Mouse (Mus musculus) embryonic facial prominence, embryonic 14.5 days (tissue): Measurements from ENCODE around the gene Tent4b. TPM values are rescaled to one million over a fixed set of nuclear protein-coding genes. Genes with fewer than 3 reads are reported as not detected.

Experiments
- ATAC-seq: fragments of 200-750 bp; cut with Nextera tagmentation; 2 replicates; pipeline ENCODE4 v1.8.0; 2017; ENCODE audit warnings: low read depth, moderate number of reproducible peaks, moderate TSS enrichment
- DNase-seq: peaks from one replicate; pipeline ENCODE4 v3.0.0-alpha.2; 2015; ENCODE audit warnings: low spot score
- H3K27ac ChIP-seq: fragments of 300-500 bp; sonication (generic); replicated peaks from 2 replicates; pipeline ENCODE4 v1.5.1; 2014; ENCODE audit warnings: low read depth, mild to moderate bottlenecking, low read length, moderate library complexity
- H3K27me3 ChIP-seq: fragments of 300-500 bp; sonication (generic); replicated peaks from 2 replicates; pipeline ENCODE4 v1.6.1; 2014; ENCODE audit warnings: low read length; ENCODE audit not compliant: control insufficient read depth, insufficient read depth
- H3K36me3 ChIP-seq: fragments of 300-500 bp; sonication (generic); 2 replicates; pipeline ENCODE4 v1.6.1; 2014; ENCODE audit warnings: low read length, mixed read lengths; ENCODE audit not compliant: control insufficient read depth, insufficient read depth
- H3K4me1 ChIP-seq: fragments of 300-500 bp; sonication (generic); 2 replicates; pipeline ENCODE4 v1.6.1; 2014; ENCODE audit warnings: antibody characterized with exemption, low read length; ENCODE audit not compliant: control insufficient read depth, insufficient read depth
- H3K4me2 ChIP-seq: fragments of 300-500 bp; sonication (generic); 2 replicates; pipeline ENCODE4 v1.6.1; 2014; ENCODE audit warnings: low read depth, mild to moderate bottlenecking, low read length, moderate library complexity, mixed read lengths
- H3K4me3 ChIP-seq: fragments of 300-500 bp; sonication (generic); 2 replicates; pipeline ENCODE4 v1.5.1; 2014; ENCODE audit warnings: low read depth, mild to moderate bottlenecking, low read length
- H3K9ac ChIP-seq: fragments of 300-500 bp; sonication (generic); 2 replicates; pipeline ENCODE4 v1.6.1; 2014; ENCODE audit warnings: low read depth, mild to moderate bottlenecking, low read length, moderate library complexity, mixed read lengths
- H3K9me3 ChIP-seq: fragments of 300-500 bp; sonication (generic); 2 replicates; pipeline ENCODE4 v1.6.1; 2016; ENCODE audit warnings: low read length; ENCODE audit not compliant: control insufficient read depth
- WGBS: fragments of 180-500 bp; shearing (Covaris S2); extraction: QIAGEN DNeasy Blood & Tissue Kit; methylation state at CpG from one replicate; pipeline ENCODE4 v1.1.7; 2014; 5-methylcytosine and 5-hydroxymethylcytosine counted together
- polyA plus RNA-seq: library from polyadenylated mRNA; unstranded; fragments of >200 nt; fragmentation: Nextera tagmentation; extraction: Ambion mirVana; gene quantifications from 2 replicates; pipeline ENCODE4 v1.2.1, GENCODE M21; 2014

The Tent4b gene
- polyA plus RNA-seq, 1 experiment from 2014 or later = 10.0 TPM

DNA sequence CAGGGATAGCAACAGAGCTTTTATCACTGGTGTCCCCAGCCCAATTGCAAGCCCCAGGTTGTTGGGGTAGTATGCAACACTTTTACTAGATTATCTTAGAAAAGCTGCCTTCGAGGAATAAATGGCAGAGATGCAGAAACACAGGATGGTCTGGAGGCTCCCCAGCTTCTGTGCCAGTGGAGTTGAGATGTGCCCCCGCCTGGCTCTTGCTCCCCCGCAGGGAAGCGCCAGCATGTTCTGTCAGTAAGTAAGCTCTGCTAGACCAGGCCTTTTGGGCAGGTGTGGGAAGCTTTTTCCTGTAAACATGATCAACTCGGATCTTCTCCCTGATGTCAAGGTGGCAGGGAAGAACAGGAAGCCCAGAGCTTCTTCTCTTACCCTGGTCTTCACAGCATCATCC lies 40.3 kb downstream of the Tent4b start:
- H3K4me3 ChIP-seq = no peak overlapping the region
- no peak overlapping the region for H3K9ac ChIP-seq
- H3K36me3 ChIP-seq = 0 out of 2 replicates have a peak, but pooled peaks cover 7% of the 10 kb centered on the region
- no peaks in the 10 kb centered on the region for H3K9me3 ChIP-seq
- H3K27me3 ChIP-seq = no peaks in the 10 kb centered on the region
- no peak for ATAC-seq
- no peaks in the 10 kb centered on the region; the same call in 1 of the 2 replicates for H3K4me1 ChIP-seq
- DNase-seq = no peak
- no peak overlapping the region for H3K27ac ChIP-seq
- WGBS = 84% methylated on average over 5 of the region's 5 CpGs
- no peak overlapping the region for H3K4me2 ChIP-seq

DNA sequence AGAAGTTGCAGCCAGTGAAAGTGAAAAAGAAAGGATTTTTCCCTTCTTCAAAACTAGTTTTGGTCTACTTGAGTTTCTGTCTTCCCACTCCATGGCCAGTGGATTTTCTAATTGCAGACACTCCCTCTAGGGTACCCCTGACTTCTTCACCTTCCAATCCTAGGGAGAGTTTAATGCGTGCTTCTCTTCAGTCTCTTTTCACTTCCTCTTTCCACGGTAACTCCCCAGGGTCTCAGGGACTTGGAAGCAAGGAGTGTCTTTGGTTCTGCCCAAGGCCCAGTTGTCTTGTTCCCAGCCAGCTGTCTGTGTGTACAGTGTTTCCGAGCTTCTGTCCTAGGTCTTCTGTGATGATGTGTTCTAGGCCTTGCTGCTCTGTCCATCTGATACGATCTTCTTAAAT lies 42.9 kb downstream of the Tent4b start:
- H3K9me3 ChIP-seq = no peaks in the 10 kb centered on the region
- H3K27ac ChIP-seq = no peak overlapping the region
- no peaks in the 10 kb centered on the region; the same call in 1 of the 2 replicates for H3K4me1 ChIP-seq
- ATAC-seq (no peak), DNase-seq (no peak)
- WGBS = 70% methylated on average over 4 of the region's 4 CpGs
- H3K27me3 ChIP-seq = no peaks in the 10 kb centered on the region
- H3K4me2 ChIP-seq = no peak overlapping the region
- no peak overlapping the region for H3K4me3 ChIP-seq
- H3K9ac ChIP-seq = no peak overlapping the region
- H3K36me3 ChIP-seq = peaks cover 13% of the 10 kb centered on the region; the same call in 1 of the 2 replicates

DNA sequence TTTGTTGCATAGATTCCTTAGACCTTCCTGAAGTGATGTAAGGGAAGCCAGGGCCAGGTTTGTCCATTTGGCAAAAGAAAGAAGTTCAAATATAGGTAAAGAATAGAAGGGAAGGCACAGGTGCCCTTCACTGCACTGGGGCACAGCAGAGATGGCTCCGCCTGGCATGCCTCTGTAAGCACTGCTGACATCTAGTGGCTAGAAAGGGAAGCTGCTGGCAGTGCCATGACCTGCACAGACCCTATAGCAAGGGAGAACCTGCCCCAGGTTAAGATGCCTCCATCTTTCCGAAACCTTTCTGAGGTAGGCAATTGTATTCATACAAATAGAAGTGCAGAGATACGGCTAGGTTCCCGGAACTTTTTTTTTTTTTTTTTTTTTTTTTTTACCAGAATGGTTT lies 45.3 kb downstream of the Tent4b start:
- Histone ChIP-seq H3K27ac (no peak overlapping the region), H3K4me1 (no peaks in the 10 kb centered on the region), H3K9me3 (no peaks in the 10 kb centered on the region), H3K4me3 (no peak overlapping the region), H3K27me3 (no peaks in the 10 kb centered on the region), H3K4me2 (no peak overlapping the region), H3K9ac (no peak overlapping the region), H3K36me3 (peaks cover 33% of the 10 kb centered on the region)
- peak; percentile 67; the same call in 1 of the 2 replicates for ATAC-seq
- DNase-seq = peak; percentile 35
- 79% methylated on average over 4 of the region's 4 CpGs for WGBS

DNA sequence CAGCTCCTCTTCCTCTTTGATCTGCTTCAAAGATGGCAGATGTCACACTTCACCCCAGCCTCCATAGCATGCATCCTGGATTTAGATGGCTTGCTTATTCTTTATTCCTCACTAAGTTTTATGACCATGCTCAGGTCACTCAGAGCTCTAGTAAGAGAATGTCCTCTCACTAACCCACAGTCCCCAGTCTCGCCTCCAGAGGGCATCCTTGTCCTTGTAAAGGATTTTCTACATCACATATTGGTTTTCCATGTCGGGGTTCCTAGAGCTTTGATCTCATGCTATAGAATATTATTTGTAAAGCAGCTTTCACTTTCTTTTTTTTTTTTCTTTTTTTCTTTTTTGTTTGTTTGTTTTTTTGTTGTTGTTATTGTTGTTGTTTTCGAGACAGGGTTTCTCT lies 53.8 kb downstream of the Tent4b start:
- peaks cover 76% of the 10 kb centered on the region for H3K36me3 ChIP-seq
- H3K27ac ChIP-seq = no peak overlapping the region
- no peaks in the 10 kb centered on the region for H3K9me3 ChIP-seq
- no peak overlapping the region for H3K9ac ChIP-seq
- no peak overlapping the region for H3K4me3 ChIP-seq
- 71% methylated on average over 3 of the region's 3 CpGs for WGBS
- H3K27me3 ChIP-seq = no peaks in the 10 kb centered on the region
- H3K4me2 ChIP-seq = no peak overlapping the region
- DNase-seq (peak; percentile 44), ATAC-seq (no peak)
- H3K4me1 ChIP-seq = no peaks in the 10 kb centered on the region

DNA sequence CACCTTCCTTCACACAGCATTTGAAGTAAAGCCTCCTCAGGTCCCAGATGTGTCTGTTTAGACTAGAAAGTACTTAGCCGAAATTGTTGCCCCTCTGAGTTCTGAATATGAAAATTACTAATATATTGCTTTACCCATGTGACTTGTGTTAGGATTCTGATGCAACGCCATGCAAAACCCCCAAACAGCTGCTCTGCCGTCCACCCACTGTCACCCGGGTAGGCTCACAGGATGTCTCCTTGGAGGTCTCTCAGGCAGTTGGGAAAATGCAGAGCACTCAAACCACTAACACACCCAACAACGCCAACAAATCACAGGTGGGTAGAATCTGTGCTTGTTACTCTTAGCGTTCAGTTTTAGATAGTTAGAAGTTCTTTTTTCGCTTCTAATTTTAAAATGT lies 55.9 kb downstream of the Tent4b start:
- ATAC-seq (no peak), DNase-seq (no peak)
- peaks cover 64% of the 10 kb centered on the region for H3K36me3 ChIP-seq
- no peaks in the 10 kb centered on the region for H3K4me1 ChIP-seq
- no peaks in the 10 kb centered on the region for H3K9me3 ChIP-seq
- no peak overlapping the region for H3K9ac ChIP-seq
- H3K27me3 ChIP-seq = no peaks in the 10 kb centered on the region
- 87% methylated on average over 7 of the region's 7 CpGs for WGBS
- H3K27ac ChIP-seq = no peak overlapping the region
- H3K4me2 ChIP-seq = no peak overlapping the region
- H3K4me3 ChIP-seq = no peak overlapping the region

DNA sequence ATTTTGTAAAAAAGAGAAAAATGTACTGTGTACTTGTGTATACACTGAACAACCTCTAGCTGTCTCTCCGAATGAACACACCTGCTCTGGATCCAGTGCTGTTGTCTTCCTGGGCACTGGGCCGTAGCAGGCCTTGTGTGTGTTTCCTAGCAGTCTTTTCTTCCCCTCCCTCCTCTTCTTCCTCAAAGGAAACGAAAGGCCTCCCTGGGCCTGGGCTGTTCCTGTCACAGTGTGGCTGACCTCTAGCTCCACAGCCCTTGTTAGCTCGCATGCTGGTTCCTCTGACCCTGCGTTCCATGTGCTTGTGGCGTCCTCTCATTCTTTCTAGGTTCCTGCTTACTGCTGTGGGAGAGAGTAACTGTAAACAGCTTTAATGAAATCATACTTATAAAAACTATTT lies 59.0 kb downstream of the Tent4b start:
- Histone ChIP-seq H3K9ac (no peak overlapping the region), H3K4me1 (no peaks in the 10 kb centered on the region), H3K27ac (no peak overlapping the region), H3K36me3 (peaks cover 54% of the 10 kb centered on the region), H3K4me3 (no peak overlapping the region), H3K27me3 (no peaks in the 10 kb centered on the region), H3K9me3 (no peaks in the 10 kb centered on the region), H3K4me2 (no peak overlapping the region)
- 63% methylated on average over 6 of the region's 6 CpGs for WGBS
- DNase-seq (no peak), ATAC-seq (no peak)

DNA sequence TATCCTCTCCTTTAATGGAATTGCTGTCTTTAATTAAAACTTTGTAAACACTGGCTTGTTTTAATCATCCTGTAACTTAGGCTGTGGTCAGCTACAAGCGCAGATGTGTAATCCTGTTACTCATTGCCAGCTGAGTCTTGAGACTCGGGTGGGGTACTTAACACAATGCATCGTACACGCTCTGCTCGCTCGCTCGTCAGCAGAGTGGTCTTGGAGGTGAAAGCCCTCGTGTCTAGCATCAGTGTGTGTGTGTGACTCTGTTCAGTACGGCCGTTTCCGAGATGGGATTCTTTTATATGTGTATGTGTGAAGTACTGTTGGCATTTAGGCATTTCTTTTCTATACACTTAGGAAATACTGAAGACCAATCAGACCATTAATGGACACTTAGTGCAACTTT lies 59.5 kb downstream of the Tent4b start:
- Histone ChIP-seq H3K4me3 (no peak overlapping the region), H3K36me3 (peaks cover 51% of the 10 kb centered on the region), H3K4me1 (0 out of 2 replicates have a peak, but pooled peaks cover 3% of the 10 kb centered on the region), H3K27ac (no peak overlapping the region), H3K9ac (no peak overlapping the region), H3K27me3 (no peaks in the 10 kb centered on the region), H3K4me2 (no peak overlapping the region), H3K9me3 (no peaks in the 10 kb centered on the region)
- no peak for ATAC-seq
- no peak for DNase-seq
- WGBS = 80% methylated on average over 11 of the region's 11 CpGs

DNA sequence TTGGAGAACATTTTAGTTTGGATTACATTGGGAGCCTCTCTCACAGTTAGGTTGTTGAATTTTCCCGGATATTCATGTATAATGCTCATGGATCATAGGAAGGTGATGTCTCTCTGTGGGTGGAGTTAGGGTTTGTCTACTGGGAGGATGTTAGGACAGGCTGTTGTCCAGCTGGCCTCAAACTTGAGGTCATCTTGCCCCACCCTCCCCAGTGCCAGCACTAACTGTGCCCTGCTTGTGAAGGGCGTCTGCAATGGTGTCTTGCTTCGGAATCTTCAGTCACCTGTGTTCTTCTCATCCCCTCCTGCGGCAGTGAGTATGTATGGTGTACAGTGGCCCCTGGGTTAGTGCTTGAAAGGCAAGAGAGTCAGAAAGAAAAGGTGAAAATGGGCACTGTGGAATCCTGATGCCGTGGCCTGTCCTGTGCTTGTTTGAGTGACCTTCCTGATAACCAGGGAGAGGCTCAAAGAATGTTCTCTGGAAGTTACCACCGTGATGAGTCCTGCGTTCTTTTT lies 61.5 kb downstream of the Tent4b start:
- peaks cover 35% of the 10 kb centered on the region for H3K36me3 ChIP-seq
- no peak overlapping the region for H3K4me3 ChIP-seq
- H3K27me3 ChIP-seq = no peaks in the 10 kb centered on the region
- no peak overlapping the region for H3K9ac ChIP-seq
- no peak overlapping the region for H3K4me2 ChIP-seq
- no peak overlapping the region for H3K27ac ChIP-seq
- WGBS = 92% methylated on average over 7 of the region's 7 CpGs
- DNase-seq = no peak
- H3K4me1 ChIP-seq = 0 out of 2 replicates have a peak, but pooled peaks cover 6% of the 10 kb centered on the region
- no peaks in the 10 kb centered on the region for H3K9me3 ChIP-seq
- ATAC-seq = no peak
